Mouse (Mus musculus): ENCODE data around the gene Nes. TPM values are rescaled to one million over a fixed set of nuclear protein-coding genes. Genes with fewer than 3 reads are reported as not detected.

The Nes gene
- total RNA-seq, 4 experiments from 2014 or later = 4.0 to 5.5 (median 5.2) TPM

DNA sequence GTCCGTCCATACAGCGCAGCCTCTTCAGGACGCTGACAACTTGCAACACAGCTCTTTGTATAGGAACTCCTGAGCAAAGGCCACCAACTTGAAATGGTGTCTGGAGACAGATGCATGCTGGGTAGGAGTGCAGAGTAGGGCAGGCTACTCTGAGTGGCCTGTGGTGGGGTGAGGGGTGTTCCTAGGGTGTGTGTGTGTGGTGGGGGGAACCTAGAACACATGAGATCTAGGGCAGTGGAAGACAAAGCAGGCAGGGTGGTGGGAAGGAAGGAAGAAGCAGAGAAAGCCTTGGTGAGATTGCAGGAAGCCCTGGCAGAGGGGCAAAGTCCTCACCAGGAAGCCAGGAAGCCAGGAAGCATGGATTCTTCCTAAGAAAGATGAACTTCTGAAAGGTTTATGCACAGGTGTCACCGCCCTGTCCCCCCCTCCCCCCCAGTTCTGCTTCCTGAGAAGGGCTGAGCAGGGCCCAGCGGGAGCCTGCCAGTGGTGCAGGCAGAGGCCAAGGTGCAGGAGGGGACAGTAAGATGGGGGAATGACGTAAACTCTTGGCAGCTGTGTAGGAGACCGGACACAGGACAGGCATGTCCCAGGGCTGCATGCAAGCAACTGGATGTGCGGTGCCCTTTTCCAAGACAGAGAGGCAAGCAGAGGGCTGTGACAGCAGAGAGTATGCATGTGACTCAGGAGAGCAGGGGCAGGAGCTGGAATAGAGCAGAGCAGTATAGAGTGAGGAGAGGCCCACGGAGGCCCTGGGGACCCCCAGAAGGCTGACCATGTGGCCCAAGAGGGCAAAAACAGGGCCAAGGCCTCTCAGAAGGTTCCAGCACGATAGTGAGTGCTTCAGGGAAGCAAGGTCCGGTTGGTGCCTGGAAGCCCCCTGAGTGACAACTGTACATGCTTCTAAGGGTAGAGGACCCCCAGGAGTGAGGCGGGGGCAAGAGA lies 11.3 kb downstream of the Nes start:
- no peak for DNase-seq (ENCODE audit: low spot score in 2 of 2)

DNA sequence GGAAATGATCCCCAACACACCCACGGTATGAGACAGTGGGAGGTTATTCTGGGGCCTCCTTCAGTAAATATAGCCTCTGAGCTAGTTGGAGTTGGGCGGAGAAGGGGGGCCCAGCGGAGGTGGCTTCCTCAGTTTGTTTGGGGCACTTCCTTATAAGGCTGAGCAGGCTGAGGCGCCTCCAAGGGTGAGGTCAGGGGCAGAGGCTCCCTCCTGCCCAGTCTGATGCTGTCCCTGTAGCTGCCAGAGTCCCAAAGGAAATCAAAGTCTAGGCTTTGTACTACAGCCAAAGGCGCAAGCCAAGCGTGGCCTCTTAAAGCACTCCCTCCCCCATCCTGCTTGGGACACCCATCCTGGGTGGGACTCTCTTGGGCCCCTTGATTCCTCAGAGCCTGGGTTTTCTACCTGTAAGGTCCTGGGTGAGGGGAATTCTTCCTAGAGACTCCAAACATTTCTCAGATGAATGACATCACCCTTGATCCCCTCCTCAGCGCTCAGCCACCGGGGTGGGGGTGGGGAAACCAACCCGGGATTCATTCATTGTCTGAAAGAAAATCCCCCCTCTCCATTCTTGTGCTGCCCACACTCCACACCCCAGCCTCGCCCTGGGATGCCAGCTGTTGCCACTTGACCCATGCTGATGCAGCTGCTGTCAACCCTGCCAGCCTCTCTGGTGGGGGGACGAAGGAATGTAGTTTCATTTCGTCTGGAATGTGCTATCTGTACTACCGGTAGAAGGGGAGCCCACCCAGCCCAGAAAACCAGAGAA lies 12.1 kb downstream of the Nes start:
- no peak for DNase-seq (ENCODE audit: low spot score in 2 of 2)

DNA sequence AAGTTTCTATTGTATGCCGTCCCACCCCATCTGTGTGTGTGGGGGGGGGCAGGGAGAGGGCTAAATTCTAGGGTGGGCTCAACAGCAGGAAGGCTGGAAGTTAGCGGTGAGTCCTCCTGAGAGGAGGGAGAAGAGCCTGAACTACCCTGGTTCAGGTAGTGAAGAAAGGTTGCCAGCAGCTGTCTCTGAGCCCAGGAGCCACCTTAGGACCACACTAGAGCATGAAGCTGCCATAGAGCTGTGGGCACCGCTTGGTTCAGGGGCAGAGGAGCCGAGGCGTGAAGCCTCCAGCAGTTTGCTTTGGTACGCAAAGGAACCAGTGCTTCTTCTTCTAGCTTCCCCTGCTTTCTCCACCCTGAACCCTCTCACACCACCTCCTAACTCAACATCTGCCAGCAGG lies 12.7 kb downstream of the Nes start:
- no peak for DNase-seq (ENCODE audit: low spot score in 2 of 2)

DNA sequence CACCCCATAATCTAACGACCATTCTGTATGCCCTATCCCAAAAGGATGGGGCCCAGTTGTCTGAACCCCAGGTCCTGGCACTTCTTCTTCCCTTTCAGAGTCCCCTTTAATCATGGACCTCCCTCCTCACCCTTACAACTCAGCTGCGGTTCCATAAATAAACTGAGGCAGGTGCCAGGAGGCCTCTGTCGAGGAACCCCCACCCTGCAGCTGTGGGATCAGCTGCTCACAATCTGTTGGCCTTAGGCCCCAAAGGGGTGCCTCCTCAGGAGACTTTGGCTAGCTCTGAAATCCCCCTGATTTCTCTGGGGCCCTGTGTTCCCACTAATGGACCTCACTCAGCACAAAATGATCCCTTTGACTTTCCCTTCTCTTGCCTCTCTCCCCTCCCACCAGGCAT lies 13.2 kb downstream of the Nes start:
- DNase-seq (ENCODE audit: low spot score in 2 of 2) = no peak

DNA sequence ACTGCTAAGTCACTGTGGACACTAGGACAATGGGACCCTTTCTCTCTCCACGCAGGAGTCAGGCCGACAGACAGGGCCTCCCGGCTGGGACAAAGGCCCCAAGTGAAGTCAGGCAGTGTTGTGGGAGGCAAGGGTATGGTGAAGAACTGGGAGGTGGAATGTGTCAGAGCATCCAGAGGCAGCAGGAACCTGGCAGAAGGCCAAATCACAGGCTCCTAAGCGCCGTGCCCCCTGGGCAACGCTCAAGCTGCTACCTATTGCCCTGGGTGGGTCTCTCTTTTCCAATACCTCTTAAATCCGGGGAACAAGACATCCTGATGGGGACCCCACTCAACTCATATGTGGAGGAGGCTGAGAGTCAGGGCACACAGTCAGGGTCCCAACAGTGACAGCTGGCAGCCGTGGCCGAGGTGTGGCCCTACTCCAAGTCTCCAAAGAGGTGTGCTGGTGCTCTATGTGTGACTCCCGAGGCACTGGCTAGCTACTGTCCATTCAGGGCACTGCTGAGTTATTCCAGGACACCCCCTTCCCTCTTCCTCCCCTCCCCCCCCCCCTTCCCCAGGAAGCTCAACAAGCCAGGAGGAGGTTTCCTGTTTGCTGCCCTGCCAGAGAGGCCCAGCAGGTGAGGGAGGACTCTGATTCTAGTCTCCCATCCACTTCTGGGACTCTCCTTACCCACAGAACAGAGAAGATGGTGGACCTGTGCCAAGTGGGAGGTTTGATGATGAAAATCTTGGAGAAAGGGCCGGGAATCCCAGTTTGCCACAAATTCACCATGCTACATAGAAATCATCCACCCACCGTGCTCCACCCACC lies 14.8 kb downstream of the Nes start:
- no peak for DNase-seq (ENCODE audit: low spot score in 2 of 2)

DNA sequence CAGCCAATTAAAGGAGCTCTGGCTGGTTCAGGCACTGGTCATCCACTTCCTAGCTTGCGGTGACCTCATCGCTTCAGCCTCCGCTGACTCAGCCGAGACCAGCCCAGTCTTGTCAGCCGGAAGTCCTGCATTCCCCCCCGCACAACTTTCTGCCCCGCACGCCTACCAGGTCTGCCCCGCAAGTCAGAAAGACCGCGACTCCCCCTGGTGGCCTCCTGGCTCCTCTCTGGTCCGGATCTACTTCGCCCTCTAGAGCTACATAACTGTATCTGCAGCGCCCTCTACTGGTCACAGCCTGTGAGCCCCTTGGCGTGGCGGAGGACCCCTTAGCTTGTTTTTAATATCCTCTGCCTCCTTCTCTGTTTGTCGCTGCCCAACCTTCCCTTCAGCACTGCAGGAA lies 16.0 kb downstream of the Nes start:
- DNase-seq (ENCODE audit: low spot score in 2 of 2) = peak; percentile 79 to 83

DNA sequence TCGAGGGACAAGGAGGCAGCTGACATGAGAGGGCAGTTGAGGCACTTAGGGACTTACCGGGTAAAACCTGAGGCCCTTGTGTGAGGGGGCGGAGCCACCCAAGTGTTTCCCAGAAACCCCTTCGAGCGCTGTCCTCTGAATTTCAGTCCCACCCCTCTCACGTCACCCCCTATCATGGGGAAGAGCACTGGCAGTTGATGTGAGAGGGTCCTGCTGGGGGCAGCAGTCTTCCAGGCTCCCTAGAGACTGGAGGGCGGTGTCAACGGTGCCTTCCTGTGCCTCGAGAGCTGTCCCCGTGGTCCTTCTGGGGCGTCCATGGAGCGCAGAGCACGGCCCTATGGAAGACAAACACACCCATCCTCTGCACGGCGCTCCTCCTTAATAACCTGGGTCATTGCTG lies 16.8 kb downstream of the Nes start:
- no peak for DNase-seq (ENCODE audit: low spot score in 2 of 2)

DNA sequence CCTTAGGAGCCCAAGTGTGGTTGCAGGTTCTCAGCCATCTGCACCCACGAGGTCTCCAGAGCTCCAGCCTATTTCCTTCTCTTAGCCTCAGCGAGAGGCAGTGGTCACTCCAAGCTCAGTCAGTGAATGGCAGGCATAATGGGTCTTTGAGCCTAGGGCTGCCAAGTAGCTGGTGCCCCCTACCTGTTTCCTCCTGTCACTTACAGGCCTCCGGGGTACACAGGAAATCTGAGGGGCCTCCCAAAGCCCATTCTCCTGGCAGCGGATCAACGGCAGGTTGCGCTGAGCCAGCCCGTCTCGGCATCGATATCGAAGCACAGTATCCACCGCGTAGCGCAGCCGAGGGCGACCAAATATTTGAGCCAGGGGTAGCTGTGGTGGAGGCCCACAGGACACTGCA lies 17.2 kb downstream of the Nes start:
- no peak for DNase-seq (ENCODE audit: low spot score in 2 of 2)

DNA sequence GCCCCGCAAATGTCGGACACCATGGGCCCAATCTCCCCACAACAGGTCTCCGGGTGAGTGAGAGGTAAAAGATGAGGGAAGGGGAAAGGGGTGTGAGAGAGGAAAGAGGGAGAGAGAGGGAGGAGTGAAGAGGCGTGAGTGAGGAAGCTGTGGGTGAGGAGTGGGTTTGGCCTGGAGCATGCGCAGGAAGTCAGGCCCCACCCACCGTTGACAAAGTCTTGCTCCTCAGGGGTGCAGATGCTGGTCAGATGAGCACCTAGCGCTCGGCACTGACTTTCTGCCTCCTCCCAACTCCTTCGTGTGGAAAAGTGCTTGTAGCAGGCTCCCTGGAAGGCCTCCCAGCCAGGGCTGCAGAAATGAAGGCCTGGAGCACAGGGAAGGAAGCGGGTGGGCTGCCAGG lies 19.1 kb downstream of the Nes start:
- DNase-seq (ENCODE audit: low spot score in 2 of 2) = no peak

DNA sequence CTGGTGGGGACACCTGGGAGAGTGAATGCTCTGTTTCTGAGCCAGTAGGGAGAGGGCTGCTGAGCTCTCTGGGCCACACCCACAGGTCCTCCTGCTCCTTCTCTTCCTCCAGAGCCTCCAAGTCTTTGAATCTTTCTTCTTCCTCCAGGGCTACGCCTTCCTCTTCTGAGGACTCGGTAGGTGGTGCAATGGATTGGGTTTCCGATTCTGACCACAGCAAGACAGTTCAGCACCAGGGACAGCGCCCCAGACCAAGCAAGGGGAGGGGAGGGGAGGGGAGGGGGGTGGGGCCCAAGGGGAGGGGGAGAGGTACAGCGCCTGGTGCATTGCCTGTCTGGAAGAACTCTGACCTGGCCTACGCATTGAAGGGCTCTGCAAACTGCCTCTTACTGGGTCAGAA lies 22.6 kb downstream of the Nes start:
- DNase-seq (ENCODE audit: low spot score in 2 of 2) = no peak

DNA sequence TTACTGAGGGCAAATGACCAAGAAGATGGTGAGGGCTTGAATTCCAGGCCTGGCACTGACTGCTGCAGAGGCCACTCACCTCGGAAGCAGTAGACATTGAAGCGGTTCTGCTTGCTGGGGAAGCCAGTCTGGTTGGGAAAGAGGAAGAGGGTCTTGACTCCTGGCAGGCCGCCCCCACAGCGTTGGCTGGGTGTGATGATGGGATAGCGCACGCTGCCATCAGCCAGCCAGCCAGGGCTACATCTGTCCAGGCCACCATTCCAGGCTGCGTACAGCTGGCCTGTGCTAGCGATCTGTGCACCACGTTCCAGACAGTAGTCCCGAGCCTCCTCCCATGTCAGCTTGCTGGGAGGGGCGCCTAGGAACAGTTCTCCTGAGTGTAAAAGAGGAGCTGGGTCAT lies 24.5 kb downstream of the Nes start:
- no peak for DNase-seq (ENCODE audit: low spot score in 2 of 2)

DNA sequence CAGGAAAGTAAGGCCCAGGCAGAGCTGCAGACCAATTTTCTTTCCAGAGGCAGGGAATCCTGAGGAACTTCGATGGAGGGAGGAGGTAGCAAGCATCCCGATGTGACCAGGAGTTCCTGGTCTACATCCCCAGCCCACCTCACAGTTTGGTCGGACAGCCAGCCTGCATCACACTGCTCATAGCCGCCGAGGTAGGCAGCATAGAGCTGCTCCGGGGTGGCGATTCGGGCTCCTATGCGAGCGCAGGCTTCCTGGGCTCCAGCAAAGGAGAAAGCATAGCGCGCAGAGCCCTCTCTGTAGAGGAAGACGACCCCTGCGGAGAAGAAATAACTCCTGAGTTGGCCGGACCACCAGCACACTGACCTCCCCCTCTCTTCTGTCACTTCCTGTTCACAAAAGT lies 25.5 kb downstream of the Nes start:
- DNase-seq (ENCODE audit: low spot score in 2 of 2) = no peak

DNA sequence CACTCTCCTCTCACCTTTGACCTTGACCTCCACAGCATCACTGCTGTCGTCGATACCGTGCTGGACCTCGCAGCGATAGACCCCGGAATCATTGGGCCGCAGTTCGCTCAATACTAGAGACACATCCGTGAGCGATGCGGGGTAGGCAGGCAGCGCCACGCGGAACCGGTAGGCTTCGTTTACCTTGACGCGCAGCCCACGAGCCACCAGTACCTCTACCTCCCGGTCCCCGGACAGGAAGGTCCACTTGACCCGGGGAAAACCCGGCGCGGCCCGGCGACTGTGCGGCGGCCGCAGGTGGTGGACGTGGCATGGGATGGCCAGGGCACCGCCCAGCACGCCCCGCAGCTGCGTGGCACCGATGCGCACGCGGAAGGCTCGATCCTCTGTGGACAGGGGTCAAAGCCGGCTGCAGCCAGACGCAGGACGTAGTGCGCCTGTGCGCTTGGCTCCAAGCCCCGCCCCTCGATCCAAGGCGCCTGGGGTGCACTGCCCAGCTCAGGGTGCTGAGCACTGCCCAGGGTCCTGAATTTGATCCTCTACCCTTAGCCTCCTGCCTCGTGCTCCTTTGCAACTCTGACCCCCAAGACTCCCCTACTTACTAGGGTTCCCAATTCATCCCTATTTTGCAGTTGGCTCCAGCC lies 26.2 kb downstream of the Nes start:
- no peak for DNase-seq (ENCODE audit: low spot score in 2 of 2)

DNA sequence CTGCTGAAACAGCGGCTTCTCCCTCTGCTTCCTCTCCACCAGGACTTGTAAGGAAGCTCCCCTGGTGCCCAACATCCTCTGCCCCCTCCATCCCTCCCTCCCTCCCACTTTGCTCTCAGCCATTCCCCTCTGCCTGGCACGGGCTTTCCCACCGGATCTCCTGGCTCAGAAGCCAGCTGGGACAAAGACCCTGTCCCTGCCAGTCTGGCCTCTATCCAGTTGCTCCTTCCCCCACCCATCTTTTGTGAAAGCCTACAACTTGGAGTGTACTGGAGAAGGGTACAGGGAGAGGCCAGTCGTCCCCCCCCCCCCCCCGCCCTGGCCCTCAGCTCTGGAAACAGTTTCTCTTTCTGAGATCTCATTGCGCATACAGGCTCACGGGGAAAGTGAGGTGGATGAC lies 27.9 kb downstream of the Nes start:
- peak in 1 of 2 experiments; percentile 69 for DNase-seq (ENCODE audit: low spot score in 2 of 2)

DNA sequence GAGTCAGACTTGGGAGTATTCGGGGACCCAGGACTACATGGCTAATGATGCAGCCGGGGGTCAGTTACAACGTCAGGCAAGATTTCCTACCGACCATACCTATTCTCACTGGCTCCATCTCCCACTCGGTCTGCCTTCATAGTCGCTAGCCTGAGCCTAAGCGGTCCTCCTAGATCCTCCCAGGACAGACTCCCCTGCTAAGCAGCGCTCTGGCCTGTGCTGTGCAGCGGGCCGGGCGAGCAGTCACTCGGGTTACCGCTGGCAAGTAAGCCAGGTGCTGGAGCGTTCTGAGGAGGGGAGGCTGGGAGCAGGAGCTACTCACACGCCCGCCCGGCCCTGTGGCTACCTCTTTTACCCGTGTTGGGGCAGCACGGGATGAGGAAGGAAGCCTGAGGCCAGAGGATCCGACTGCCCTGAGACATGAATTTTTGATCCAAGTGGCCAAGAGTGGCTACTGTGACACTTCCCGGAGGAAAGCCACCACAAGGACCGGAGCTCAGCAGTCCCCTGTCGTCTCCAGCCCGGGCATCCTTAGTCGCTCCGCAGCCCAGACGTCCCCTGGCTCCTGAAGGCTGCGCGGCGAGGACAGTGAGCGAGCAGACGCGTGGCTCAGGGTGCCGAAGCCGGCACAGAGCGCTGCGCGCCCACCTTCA lies 28.5 kb downstream of the Nes start:
- no peak for DNase-seq (ENCODE audit: low spot score in 2 of 2)

DNA sequence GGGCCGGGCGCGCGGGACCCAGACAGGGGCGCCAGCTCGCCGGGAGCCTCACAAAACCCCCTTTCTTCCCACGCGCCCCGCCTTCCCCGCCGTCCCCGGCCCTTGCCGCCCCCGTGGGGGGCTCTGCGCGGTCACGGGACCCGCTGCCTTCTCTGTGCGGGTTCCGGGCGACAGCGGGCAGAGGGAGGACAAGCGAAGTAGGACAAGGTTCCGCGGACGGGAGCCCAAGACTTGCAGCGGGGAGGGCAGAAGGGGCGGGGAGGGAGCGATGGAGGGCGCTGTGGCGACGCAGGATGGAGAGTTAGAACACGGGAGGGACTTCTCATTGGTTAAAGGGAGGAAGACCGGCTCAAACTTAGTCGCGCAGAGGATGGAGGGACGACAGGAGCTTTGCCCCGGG lies 29.3 kb downstream of the Nes start, which contains the start of gene Bcan:
Bcan (minus strand) TSS at position 50 of the 400 bp plus-strand sequence.
- peak in 1 of 2 experiments; percentile 62 for DNase-seq (ENCODE audit: low spot score in 2 of 2)

DNA sequence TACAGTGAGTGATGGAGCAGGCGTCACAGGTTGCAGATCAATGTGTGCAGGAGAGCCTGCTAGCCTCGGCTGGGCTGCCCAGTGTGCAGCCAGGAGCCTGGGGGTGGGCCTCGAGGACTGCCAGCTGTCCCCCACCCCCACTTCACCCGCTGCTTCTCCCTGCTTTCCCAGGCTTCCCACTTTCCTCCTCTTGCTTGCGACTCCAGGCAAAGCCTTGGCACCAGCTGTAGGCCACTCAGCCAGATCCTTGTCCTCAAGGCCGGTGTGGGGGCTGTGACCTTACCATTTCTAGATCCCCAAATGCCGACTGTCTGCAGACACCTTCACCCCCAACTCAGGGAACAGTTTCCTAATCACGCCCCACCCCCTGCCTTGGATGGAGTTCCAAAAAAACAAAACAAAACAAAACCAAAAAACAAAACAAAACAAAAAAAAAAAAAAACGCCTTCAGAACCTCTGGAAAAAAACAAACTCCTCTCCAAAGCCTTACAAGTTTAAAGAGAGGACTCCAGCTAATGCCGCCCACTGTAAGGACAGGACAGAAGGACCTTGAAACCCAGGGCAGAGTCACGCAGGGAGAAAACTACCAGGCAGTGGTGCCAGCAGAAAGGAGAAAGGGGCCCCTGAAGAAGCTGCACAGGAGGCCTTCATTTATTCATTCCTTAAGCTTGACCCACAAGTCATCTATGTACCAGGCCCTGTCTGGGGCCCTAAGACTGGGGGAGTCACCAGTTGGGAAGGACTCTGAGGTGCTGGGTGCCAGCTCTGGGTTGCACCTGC lies 30.1 kb downstream of the Nes start:
- DNase-seq (ENCODE audit: low spot score in 2 of 2) = peak in 1 of 2 experiments; percentile 54

DNA sequence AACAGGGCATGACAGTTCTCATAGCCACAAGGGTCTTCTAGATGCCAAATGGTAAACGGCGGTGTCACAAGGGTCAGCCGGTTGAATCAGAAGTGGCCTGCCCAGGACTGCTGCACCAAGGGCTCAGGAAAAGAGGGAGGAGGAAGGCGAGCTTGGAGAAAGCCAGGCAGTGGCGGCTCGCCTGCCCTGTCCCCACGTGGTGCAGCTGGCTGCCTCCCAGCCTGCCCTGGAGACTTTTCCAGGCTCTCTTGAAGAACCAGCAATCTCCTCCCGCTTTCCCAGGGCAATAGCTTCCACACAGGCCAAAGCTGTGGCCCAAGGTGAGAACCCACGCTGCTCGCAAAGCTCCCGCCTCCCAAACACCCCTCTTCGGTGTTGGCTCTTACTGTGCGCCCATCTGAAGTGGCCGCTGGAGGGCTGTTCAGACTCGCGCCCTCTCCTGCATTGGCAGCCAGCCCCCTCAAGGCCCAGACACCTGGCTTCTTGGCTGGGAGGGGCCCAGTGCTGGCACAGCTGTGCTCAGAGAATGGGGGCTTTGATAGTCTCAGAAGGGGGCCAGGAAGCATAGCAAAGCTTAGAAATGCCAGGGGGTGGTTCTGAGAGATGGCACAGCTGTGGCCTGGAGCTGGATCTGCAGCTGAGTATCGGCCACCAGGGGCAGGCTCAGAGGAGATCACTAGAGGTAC lies 31.6 kb downstream of the Nes start:
- no peak for DNase-seq (ENCODE audit: low spot score in 2 of 2)
